12 mouse cellular contexts compared by ENCODE assay signal in genomic region chr4:152298836-152299235, GRCm38 (mm10). TPM values are rescaled to one million over a fixed set of nuclear protein-coding genes. Genes with fewer than 3 reads are reported as not detected.
DNase-seq lines count a peak whose midpoint lies in the region; ATAC-seq and TF ChIP-seq lines count a peak whose summit lies in the region.
"Had no signal": no experiment of that assay in that cellular context is flagged by ENCODE, and none has a peak within 500 bp of the region (broad histone marks: within the 10 kb centered on the region; RNA-seq: fewer than 3 reads in every experiment).

No protein-coding gene starts in this region.

- H3K27ac ChIP-seq in cerebellum, adult 2 months (ENCODE audit: insufficient read depth, low read length) = no peak overlapping the region
- no peak overlapping the region for H3K27ac ChIP-seq in kidney, postnatal 0 days
- H3K27ac ChIP-seq in forebrain, embryonic 13.5 days = no peak overlapping the region
- H3K27ac ChIP-seq in midbrain, embryonic 15.5 days = no peak overlapping the region

- H3K4me1 ChIP-seq in cerebellum, adult 2 months (ENCODE audit: control insufficient read depth, insufficient read depth, low read length) = peaks cover 26% of the 10 kb centered on the region
- peaks cover 16% of the 10 kb centered on the region for H3K4me1 ChIP-seq in kidney, postnatal 0 days (replicated peaks; ENCODE audit: insufficient read depth, low read length)
- peaks cover 19% of the 10 kb centered on the region for H3K4me1 ChIP-seq in forebrain, embryonic 13.5 days
- peaks cover 16% of the 10 kb centered on the region for H3K4me1 ChIP-seq in midbrain, embryonic 15.5 days

- no peaks in the 10 kb centered on the region for H3K9me3 ChIP-seq in kidney, postnatal 0 days (replicated peaks; ENCODE audit: low read length)
- no peaks in the 10 kb centered on the region for H3K9me3 ChIP-seq in forebrain, embryonic 13.5 days (replicated peaks)
- H3K9me3 ChIP-seq in midbrain, embryonic 15.5 days = no peaks in the 10 kb centered on the region

- TF ChIP-seq POLR2A in cerebellum, adult 2 months (IDR thresholded peaks at IDR 0.05; ENCODE audit: borderline replicate concordance, insufficient read depth, low read length) = no peak

- 54% methylated on average over 14 of the region's 14 CpGs for WGBS in cerebellum, adult 2 months
- WGBS in kidney, postnatal 0 days = 87% methylated on average over 14 of the region's 14 CpGs
- 84% methylated on average over 14 of the region's 14 CpGs for WGBS in forebrain, embryonic 13.5 days
- WGBS in midbrain, embryonic 15.5 days = 90% methylated on average over 14 of the region's 14 CpGs

- H3K4me2 ChIP-seq in kidney, postnatal 0 days (ENCODE audit: low read length) = 0 out of 2 replicates have a peak overlapping the region, but pooled peaks have one; percentile 97
- H3K4me2 ChIP-seq in forebrain, embryonic 13.5 days = peak overlapping the region; percentile 75
- H3K4me2 ChIP-seq in midbrain, embryonic 15.5 days = peak overlapping the region; percentile 97; the same call in 1 of the 2 replicates

- ATAC-seq in kidney, postnatal 0 days (replicated peaks; ENCODE audit: low FRiP score, low read depth) = no peak
- no peak for ATAC-seq in forebrain, embryonic 13.5 days
- no peak for ATAC-seq in midbrain, embryonic 15.5 days (replicated peaks)

- TF ChIP-seq CTCF in cerebellum, adult 2 months (IDR thresholded peaks at IDR 0.05; ENCODE audit: borderline replicate concordance, insufficient read depth, low read depth, low read length) = no peak
- no peak for TF ChIP-seq CTCF in kidney, postnatal 0 days (IDR thresholded peaks at IDR 0.05; ENCODE audit: low read depth)

- H3K4me3 ChIP-seq in cerebellum, adult 2 months (replicated peaks; ENCODE audit: insufficient read depth, low read depth, low read length) = no peak overlapping the region
- no peak overlapping the region for H3K4me3 ChIP-seq in kidney, postnatal 0 days (replicated peaks; ENCODE audit: low read depth, low read length)
- peak overlapping the region; percentile 96; the same call in 1 of the 2 replicates for H3K4me3 ChIP-seq in forebrain, embryonic 13.5 days
- no peak overlapping the region for H3K4me3 ChIP-seq in midbrain, embryonic 15.5 days

- peak overlapping the region; percentile 35; the same call in 1 of the 2 replicates for H3K9ac ChIP-seq in kidney, postnatal 0 days (ENCODE audit: low read depth, low read length)
- H3K9ac ChIP-seq in forebrain, embryonic 13.5 days = peak overlapping the region; percentile 84
- H3K9ac ChIP-seq in midbrain, embryonic 15.5 days = peak overlapping the region; percentile 10; the same call in 1 of the 2 replicates

- DNase-seq in cerebellum, adult 9-11 months = peak; percentile 42
- no peak for DNase-seq in cerebellum, adult 2 months
- DNase-seq in kidney, postnatal 0 days (ENCODE audit: low spot score) = no peak
- no peak for DNase-seq in kidney, adult 8-10 months
- no peak for DNase-seq in right cerebral cortex, adult 2 months (ENCODE audit: low spot score in 2 of 2)
- no peak for DNase-seq in gastrocnemius, adult 18-20 months (ENCODE audit: low spot score)
- DNase-seq: gastrocnemius, postnatal 14 days; kidney, postnatal 25 days had no signal

- H3K36me3 ChIP-seq in kidney, postnatal 0 days (ENCODE audit: insufficient read depth, low read length) = peaks cover 14% of the 10 kb centered on the region; the same call in 1 of the 2 replicates
- H3K36me3 ChIP-seq in forebrain, embryonic 13.5 days (ENCODE audit: poor library complexity, severe bottlenecking) = peaks cover 44% of the 10 kb centered on the region
- peaks cover 11% of the 10 kb centered on the region; the same call in 1 of the 2 replicates for H3K36me3 ChIP-seq in midbrain, embryonic 15.5 days (replicated peaks)

- H3K27me3 ChIP-seq in cerebellum, adult 2 months (ENCODE audit: control insufficient read depth, insufficient read depth, low read length) = no peaks in the 10 kb centered on the region; the same call in 1 of the 2 replicates
- H3K27me3 ChIP-seq in kidney, postnatal 0 days (ENCODE audit: insufficient read depth, low read length) = no peaks in the 10 kb centered on the region
- peaks cover 22% of the 10 kb centered on the region for H3K27me3 ChIP-seq in forebrain, embryonic 13.5 days
- H3K27me3 ChIP-seq in midbrain, embryonic 15.5 days (replicated peaks) = peaks cover 22% of the 10 kb centered on the region

RNA-seq across cellular contexts. Expression of gene Icmt, which starts 1.8 kb away (rescaled TPM):
- 160 and 188 TPM in 2 replicates for polyA plus RNA-seq in cerebellum, adult 2 months (2012; rRNA removed)
- polyA plus RNA-seq in kidney, postnatal 0 days (2015; fragmentation: Nextera tagmentation; extraction: Ambion mirVana) = 20.0 and 23.6 TPM in 2 replicates
- polyA plus RNA-seq in forebrain, embryonic 13.5 days (2015; fragmentation: Nextera tagmentation; extraction: Ambion mirVana) = 13.4 and 16.8 TPM in 2 replicates
- 20.4 and 24.5 TPM in 2 replicates for polyA plus RNA-seq in midbrain, embryonic 15.5 days (2015; fragmentation: Nextera tagmentation; extraction: Ambion mirVana)
- total RNA-seq in gastrocnemius, adult 18-20 months (2021) = 10 to 100 TPM; 19.8 to 19.9 TPM

RNA-seq across cellular contexts. Expression of gene Hes3, which starts 7.4 kb away (rescaled TPM):
- 55.1 and 62.7 TPM in 2 replicates for polyA plus RNA-seq in cerebellum, adult 2 months (2012; rRNA removed)
- not detected in 2 replicates for polyA plus RNA-seq in kidney, postnatal 0 days (2015; fragmentation: Nextera tagmentation; extraction: Ambion mirVana)
- not detected in 2 replicates for polyA plus RNA-seq in forebrain, embryonic 13.5 days (2015; fragmentation: Nextera tagmentation; extraction: Ambion mirVana)
- 0.67 and 0.69 TPM in 2 replicates for polyA plus RNA-seq in midbrain, embryonic 15.5 days (2015; fragmentation: Nextera tagmentation; extraction: Ambion mirVana)
- not detected for total RNA-seq in gastrocnemius, adult 18-20 months (2021)
- total RNA-seq: common myeloid progenitor, adult 5-6 weeks; gastrocnemius, postnatal 14 days had no signal
- polyA plus RNA-seq: limb, embryonic 11.5 days had no signal

RNA-seq across cellular contexts. Expression of gene Rnf207, which starts 20.0 kb away (rescaled TPM):
- 7.2 and 11.8 TPM in 2 replicates for polyA plus RNA-seq in cerebellum, adult 2 months (2012; rRNA removed)
- 0.45 and 1.1 TPM in 2 replicates for polyA plus RNA-seq in kidney, postnatal 0 days (2015; fragmentation: Nextera tagmentation; extraction: Ambion mirVana)
- 1.7 and 2.0 TPM in 2 replicates for polyA plus RNA-seq in forebrain, embryonic 13.5 days (2015; fragmentation: Nextera tagmentation; extraction: Ambion mirVana)
- polyA plus RNA-seq in midbrain, embryonic 15.5 days (2015; fragmentation: Nextera tagmentation; extraction: Ambion mirVana) = 8.0 and 8.6 TPM in 2 replicates
- not detected for total RNA-seq in gastrocnemius, adult 18-20 months (2021)
- total RNA-seq: common myeloid progenitor, adult 5-6 weeks; gastrocnemius, postnatal 14 days had no signal

RNA-seq across cellular contexts. Expression of gene Gpr153, which starts 24.8 kb away (rescaled TPM):
- polyA plus RNA-seq in cerebellum, adult 2 months (2012; rRNA removed) = 29.9 and 31.4 TPM in 2 replicates
- 4.6 and 5.2 TPM in 2 replicates for polyA plus RNA-seq in kidney, postnatal 0 days (2015; fragmentation: Nextera tagmentation; extraction: Ambion mirVana)
- 2.2 and 3.2 TPM in 2 replicates for polyA plus RNA-seq in forebrain, embryonic 13.5 days (2015; fragmentation: Nextera tagmentation; extraction: Ambion mirVana)
- polyA plus RNA-seq in midbrain, embryonic 15.5 days (2015; fragmentation: Nextera tagmentation; extraction: Ambion mirVana) = 15.6 and 16.6 TPM in 2 replicates
- 1 to 10 TPM; 3.4 to 4.5 TPM for total RNA-seq in gastrocnemius, adult 18-20 months (2021)

RNA-seq across cellular contexts. Expression of gene Rpl22, which starts 26.7 kb away (rescaled TPM):
- 162 and 187 TPM in 2 replicates for polyA plus RNA-seq in cerebellum, adult 2 months (2012; rRNA removed)
- 463 and 527 TPM in 2 replicates for polyA plus RNA-seq in kidney, postnatal 0 days (2015; fragmentation: Nextera tagmentation; extraction: Ambion mirVana)
- 265 and 331 TPM in 2 replicates for polyA plus RNA-seq in forebrain, embryonic 13.5 days (2015; fragmentation: Nextera tagmentation; extraction: Ambion mirVana)
- polyA plus RNA-seq in midbrain, embryonic 15.5 days (2015; fragmentation: Nextera tagmentation; extraction: Ambion mirVana) = 127 and 133 TPM in 2 replicates
- 100 to 1,000 TPM; 249 to 251 TPM for total RNA-seq in gastrocnemius, adult 18-20 months (2021)

Comparison
In these comparisons a context has a peak if more than half of its experiments do, and no peak if none do; other contexts are left out.
1. H3K9ac ChIP-seq: peak in every context shown above with its lines; median percentile 84 in forebrain, embryonic 13.5 days; 35 in kidney, postnatal 0 days; 10 in midbrain, embryonic 15.5 days.
2. RNA of gene Hes3, which starts 7.4 kb away (polyA plus RNA-seq): 55.1 to 62.7 TPM in cerebellum, adult 2 months; 0.67 to 0.69 TPM in midbrain, embryonic 15.5 days, not detected in forebrain, embryonic 13.5 days and not detected in kidney, postnatal 0 days; every median in the first group is over 10 times any median in the second.
3. Peak in every context shown above with its lines, with median percentiles within 50 percentile points of each other: H3K4me2 ChIP-seq.